Mouse (Mus musculus) cerebellum, adult (tissue): ENCODE data around the gene Rgl1.

Experiments
- ATAC-seq: cut with Nextera tagmentation; 2 replicates; pipeline ENCODE4 v1.9.2; 2017; ENCODE audit warnings: mild to moderate bottlenecking, moderate library complexity, mixed read lengths; ENCODE audit not compliant: insufficient number of reproducible peaks, low FRiP score, low TSS enrichment

Gene Rgl1

DNA sequence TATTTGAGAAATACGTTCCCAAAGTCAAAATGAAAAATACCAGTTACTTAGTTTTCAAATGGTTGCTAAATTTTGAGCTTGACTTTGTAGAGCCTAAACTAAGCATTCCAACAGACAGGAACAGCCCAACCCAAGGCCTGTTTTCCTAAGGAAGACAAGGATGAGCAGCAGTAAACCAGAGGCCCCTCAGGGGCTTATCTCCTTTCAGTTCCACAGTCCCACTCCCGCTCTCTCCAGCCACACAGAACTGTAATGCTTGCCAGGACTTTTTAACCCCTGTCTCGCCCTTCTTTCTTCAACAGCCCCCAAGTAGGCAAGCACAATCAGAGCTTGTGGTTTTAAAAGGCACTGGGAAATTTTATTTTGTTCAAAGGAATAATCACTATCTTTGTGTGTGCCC, 147.3 kb downstream of the Rgl1 start:
- ATAC-seq = no peak

GRCm38 (mm10) chr1:152618381-152618780, 147.8 kb downstream of the Rgl1 start:
- no peak for ATAC-seq

DNA sequence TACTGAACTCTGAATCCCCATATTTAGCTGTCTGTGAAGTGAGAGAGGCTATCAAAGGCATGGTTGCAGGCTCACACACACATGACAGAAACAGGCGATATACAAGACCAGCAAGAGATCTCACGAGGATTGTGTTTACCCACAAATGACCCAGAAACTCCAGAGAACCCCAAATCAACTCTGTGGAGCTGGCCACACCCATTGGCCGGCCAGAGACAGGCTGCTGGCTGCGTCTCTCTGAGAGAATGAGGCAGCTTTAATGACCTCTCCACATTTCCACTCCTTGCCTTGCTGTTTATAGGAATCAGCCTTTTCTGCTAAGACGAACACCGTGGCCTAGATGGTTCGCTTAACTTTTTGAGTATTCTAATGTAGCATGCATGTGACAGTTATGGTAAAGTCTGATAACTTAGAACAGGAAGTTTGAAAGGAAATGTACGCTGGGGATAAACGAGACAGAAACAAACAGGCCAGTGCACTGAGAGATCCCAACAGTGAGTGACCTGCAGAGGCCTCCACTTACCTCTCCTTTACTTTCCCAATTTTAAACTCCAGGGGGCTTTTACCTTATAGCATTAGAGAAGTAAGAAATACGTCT, 148.3 kb downstream of the Rgl1 start:
- no peak for ATAC-seq

DNA sequence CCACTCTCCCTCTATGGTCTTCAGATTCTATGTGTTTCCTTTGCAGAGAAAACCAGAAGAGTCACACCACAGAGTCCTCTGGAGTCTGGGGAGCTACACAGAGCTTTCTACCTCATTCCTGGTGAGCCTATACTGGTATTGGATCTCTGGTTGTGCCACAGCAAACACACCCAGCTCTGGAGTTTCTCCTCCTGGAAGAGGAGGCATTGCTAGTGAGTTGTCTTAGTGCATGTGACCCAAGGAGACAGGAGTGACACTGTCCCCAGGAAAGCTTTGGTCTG, 149.4 kb downstream of the Rgl1 start:
- no peak for ATAC-seq

DNA sequence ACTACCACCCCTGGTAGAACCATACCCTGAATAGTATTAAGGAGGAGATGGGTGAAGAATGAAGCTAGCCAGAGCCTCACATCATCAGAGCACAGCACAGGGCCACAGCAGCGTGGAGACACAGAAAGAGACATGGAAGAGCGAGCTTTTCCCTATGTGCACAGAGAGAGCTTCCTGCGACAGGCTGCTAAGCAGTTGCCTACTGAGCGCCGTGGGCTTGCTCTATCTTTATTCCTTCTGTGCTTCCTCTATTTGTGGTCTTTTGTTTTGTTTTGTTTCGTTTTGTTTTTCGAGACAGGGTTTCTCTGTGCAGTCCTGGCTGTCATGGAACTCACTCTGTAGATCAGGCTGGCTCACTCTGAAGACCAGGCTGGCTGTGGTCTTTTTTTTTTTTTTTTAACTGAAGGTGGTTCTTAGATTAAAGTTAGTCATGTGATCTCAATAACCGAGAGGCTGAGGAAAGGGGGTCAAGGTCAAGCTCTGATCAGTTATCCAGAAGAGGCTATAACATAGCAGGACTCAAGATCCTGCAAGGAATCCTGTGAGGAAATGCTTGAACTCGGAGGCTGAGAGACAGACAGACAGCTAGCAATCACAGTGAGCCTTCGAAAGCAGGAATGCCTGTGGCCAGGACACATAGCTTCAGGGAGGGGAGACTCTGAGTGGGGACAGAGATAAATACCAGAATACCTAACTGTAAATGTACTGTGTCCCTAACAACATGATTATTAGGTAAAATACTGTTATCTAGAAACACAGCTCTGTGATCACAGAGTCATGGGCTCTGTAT, 150.0 kb downstream of the Rgl1 start:
- ATAC-seq = no peak

DNA sequence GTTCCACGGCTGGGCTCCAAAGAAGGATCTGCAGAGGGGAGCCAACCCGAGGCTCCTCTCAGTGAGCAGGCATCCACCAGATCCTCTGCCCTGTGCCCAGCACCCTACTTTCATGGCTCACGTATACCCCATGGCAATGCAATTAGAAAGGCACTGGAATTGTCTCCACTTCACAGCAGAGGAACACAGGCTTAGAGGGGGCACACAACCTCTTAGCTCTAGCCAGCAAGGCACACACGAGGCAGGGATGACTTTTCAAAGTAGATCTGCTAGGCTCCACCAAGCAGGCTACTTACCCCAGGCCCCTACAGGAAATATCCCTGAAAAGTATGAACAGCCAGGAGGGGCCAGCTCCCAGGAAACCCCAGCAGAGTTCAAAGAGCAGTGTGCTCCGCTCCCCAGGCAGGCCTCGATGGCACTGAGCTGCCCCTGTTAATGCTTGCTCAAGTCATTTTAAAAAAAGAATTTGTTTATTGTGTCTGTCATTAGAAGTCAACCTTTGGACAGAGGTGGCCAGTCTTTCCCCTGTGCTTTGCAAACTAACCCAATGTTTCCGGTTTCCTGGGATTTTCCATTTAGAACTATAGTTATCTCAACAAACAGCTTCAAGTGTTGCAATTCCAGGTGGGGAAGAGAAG, 151.3 kb downstream of the Rgl1 start:
- ATAC-seq = no peak

GRCm38 (mm10) chr1:152613158-152613857, 152.8 kb downstream of the Rgl1 start:
- ATAC-seq = no peak

GRCm38 (mm10) chr1:152612535-152613157, 153.5 kb downstream of the Rgl1 start:
- ATAC-seq = no peak

GRCm38 (mm10) chr1:152609547-152609946, 156.6 kb downstream of the Rgl1 start:
- no peak for ATAC-seq

DNA sequence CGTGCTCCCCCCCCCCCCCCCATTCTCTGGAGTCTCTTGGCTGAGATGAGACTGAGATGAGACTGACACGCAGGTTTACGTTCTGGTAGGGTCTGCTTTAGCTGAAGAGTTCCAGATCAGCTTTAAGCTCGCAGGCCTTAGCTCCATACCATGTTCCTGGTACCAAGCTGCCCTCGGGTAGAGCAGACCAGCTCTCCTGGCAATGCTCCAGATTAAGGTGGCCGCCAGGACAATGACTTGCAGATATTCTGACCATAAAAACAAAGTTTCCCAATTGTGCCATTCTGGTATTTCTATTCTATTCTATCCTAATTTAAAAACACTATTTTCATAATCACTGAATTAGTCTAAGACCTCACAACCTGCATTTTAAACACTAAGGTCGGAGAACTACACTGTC, 157.1 kb downstream of the Rgl1 start:
- ATAC-seq = no peak

DNA sequence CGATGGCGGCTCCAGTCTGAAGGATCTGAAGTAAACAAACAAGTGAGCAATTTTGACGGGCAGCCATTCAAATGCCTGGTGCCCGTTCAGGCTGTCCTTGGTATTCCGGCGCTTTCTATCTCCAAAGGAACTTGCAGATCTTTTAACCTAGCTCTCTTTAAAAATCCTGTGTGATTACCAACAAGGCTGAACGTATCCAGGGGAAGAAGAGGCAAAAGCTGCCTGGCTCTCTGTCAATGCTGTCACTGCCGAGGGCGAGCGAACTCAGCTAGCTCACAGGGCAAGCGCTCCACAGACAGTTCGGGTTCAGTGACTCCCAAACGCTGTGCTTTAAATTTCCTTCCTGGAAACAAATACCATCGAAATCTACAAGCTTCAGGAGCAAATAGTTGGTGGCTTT, 158.4 kb downstream of the Rgl1 start:
- ATAC-seq = no peak

DNA sequence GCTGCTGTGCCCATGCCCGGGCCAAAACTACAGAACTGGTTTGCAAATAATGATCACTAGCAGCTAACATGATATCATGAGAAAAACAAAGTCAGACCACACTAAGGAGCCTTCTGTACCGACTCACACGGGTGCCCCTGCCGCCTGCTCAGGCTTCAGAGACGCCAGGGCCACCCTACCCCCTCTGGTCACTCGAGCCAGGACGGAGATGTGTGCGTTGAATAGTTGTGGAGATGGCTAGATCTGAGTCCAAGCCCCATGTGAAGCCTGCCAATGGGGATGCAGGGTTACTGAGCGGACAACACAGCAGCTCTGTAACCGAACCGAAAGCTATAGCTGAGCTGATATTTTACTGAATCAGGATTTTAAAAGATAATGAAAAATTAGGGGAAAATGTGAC, 159.4 kb downstream of the Rgl1 start:
- ATAC-seq = no peak

GRCm38 (mm10) chr1:152605895-152606625, 160.1 kb downstream of the Rgl1 start:
- no peak for ATAC-seq

GRCm38 (mm10) chr1:152604147-152604546, 162.0 kb downstream of the Rgl1 start:
- no peak for ATAC-seq

DNA sequence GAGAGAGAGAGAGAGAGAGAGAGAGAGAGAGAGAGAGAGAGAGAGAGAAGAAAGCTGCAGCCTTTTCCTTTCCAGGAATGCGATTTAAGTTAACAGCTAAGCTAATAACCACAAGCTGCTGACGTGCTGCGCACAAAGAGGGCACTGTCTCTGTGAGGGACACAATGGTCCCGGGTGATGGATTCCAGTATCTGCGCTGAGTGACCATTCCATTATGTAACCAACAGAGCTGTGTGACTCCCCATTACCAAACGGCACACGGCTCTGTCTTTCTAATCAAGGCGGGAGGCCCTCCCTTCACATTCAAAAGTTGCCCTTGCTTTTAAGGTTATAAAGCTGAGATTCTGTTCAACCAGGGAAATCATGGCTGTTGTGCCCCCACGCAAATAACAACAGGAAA, 162.5 kb downstream of the Rgl1 start:
- ATAC-seq = no peak

- no peak for ATAC-seq
These were observed 165.7 kb downstream of the Rgl1 start for GRCm38 (mm10) chr1:152600494-152600893.

DNA sequence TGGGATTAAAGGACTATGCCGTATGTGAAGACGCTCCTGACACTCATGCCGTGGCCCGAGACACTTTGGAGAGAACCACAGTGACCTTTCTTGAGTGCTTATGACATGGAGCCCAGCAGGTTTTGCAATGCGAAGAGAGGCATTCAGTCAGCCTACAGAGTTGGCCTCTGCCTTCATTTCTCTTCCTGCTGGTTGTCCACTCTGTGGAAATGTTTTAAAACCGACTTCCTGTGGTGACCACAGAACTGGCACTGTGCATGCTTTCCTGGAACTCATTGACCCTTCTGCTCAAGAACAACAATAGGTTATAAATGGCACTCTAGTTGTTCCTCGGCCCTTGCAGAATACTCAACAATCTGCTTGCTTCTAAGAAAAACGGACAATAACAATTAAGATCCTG, 166.8 kb downstream of the Rgl1 start:
- no peak for ATAC-seq

- no peak for ATAC-seq
These were observed 171.5 kb downstream of the Rgl1 start for GRCm38 (mm10) chr1:152594690-152595089.

DNA sequence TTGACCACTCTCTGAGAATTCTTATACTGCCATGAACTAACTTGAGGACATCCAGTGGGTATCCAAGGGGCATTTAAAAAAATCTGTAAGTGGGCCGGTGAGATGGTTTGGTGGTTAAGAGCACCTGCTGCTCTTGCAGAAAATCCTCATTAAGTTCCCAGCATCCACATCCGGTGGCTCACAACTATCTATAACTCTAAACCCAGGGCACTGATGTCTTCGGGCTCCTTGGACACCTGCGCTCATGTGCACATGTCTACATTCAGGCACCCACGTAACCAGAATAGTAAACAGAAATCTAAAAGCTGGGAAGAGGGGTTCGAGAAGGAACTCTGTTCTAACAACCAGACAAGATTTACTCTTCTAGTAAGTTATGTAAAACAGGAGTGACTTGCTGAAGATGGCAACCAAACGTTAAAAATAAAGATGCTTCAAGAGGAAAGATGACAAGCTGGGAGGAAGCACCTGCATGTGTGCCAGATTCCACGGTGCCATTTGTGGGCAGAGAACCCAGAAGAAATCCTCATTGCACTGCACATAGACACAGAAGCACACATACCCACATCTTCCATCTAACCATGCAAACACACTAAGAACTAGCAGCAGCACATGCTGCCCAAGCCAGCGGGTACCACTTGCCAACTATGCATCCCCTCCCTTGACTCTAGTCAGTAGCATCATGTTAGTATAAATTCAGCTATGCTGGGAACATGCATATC, 172.2 kb downstream of the Rgl1 start:
- no peak for ATAC-seq

DNA sequence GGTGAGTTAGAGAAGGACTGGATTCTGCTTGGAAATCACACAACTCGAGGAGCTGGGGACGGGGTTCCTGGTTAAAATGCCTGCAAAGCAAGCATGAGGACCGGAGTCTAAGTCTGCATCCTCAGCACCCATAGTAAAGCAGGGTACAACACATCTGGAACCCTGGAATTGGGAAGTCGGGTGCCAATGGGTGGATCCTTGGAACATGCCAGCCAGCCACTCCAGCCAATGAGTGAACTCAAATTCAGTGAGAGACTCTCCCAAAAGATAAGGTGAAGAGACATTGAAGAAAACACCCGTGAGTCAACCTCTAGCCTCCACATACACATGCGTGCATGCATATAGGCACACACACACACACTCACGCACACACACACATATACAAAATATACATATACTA, 172.8 kb downstream of the Rgl1 start:
- ATAC-seq = no peak
